Mouse (Mus musculus): ENCODE measurements around the gene Thra. TPM values are rescaled to one million over a fixed set of nuclear protein-coding genes. Genes with fewer than 3 reads are reported as not detected.
A peak's percentile ranks its signal among the peaks of the same experiment; 100 is the strongest.

The Thra gene
- total and polyA plus RNA-seq, 3 experiments, result 1.1 to 3.9 (median 3.8) TPM

- no peak overlapping the region for H3K4me3 ChIP-seq (replicated peaks in 1 of 3; ENCODE audit: low read depth in 2 of 3, low read length in 2 of 3, poor library complexity in 1 of 3)
- H3K27ac ChIP-seq (ENCODE audit: insufficient read depth, low read depth), result no peak overlapping the region
- H3K9ac ChIP-seq (ENCODE audit: insufficient read depth, low read depth), result no peak overlapping the region
- DNase-seq (ENCODE audit: extremely low read depth), result no peak
- dilution Hi-C loops (cut with MboI; ENCODE audit: extremely low pct_ligation_motif_present, extremely low pct_unique_long_range_greater_than_20kb, low sequenced_read_pairs) (no loop called here), in situ Hi-C loops (cut with MboI; ENCODE audit: low pct_ligation_motif_present, low pct_unique_long_range_greater_than_20kb, low sequenced_read_pairs) (no loop called here)
- H3K9me3 ChIP-seq (replicated peaks; ENCODE audit: low read length), result no peaks in the 10 kb centered on the region
- no peaks in the 10 kb centered on the region for H3K27me3 ChIP-seq (replicated peaks)
- H3K4me1 ChIP-seq (ENCODE audit: control insufficient read depth in 1 of 2, insufficient read depth in 2 of 2), result peaks cover 6 to 28% of the 10 kb centered on the region in 2 experiments
- H3K79me2 ChIP-seq (replicated peaks; ENCODE audit: control insufficient read depth, extremely low read depth, insufficient read depth, poor library complexity, severe bottlenecking), result no peaks in the 10 kb centered on the region
- H3K36me3 ChIP-seq (replicated peaks in 1 of 2; ENCODE audit: control insufficient read depth in 1 of 2, insufficient read depth in 1 of 2, low read length in 1 of 2), result peaks cover 0 to 1% of the 10 kb centered on the region in 2 experiments
- no peak overlapping the region for H3K4me2 ChIP-seq (ENCODE audit: insufficient read depth, low read depth, poor library complexity, severe bottlenecking)
- no peak for TF ChIP-seq JUN (IDR thresholded peaks at IDR 0.05; ENCODE audit: insufficient read depth, low read depth, low read length)
- TF ChIP-seq UBTF (IDR thresholded peaks at IDR 0.05; ENCODE audit: low read depth, low read length), result no peak
- peak; percentile 59 for TF ChIP-seq RAD21 (IDR thresholded peaks at IDR 0.05; ENCODE audit: low read depth, low read length)
- peak; percentile 86 for TF ChIP-seq SMC3 (IDR thresholded peaks at IDR 0.05; ENCODE audit: low read depth, low read length)
- peak; percentile 83; the same call in 1 of the 2 replicates for TF ChIP-seq MAZ (IDR thresholded peaks at IDR 0.05; ENCODE audit: low read depth, low read length)
- TF ChIP-seq ZNF384 (IDR thresholded peaks at IDR 0.05; ENCODE audit: low read depth, low read length), result no peak
- no peak for TF ChIP-seq USF2 (conservative IDR thresholded peaks at IDR 0.05; ENCODE audit: low read depth, low read length)
- no peak for TF ChIP-seq PAX5 (IDR thresholded peaks at IDR 0.05; ENCODE audit: low read length)
- TF ChIP-seq CTCF (conservative IDR thresholded peaks at IDR 0.05 in 1 of 2, IDR thresholded peaks at IDR 0.05 in 1 of 2; ENCODE audit: low read depth in 2 of 2, low read length in 2 of 2), result peak in 1 of 2 experiments; percentile 83; a peak in 2 of 4 replicates
Measured at GRCm38 (mm10) chr11:98762756-98763501, 22.5 kb downstream of the Thra start.

- no peak for DNase-seq (ENCODE audit: extremely low read depth)
- Histone ChIP-seq H3K9ac (ENCODE audit: insufficient read depth, low read depth) (no peak overlapping the region), H3K4me3 (replicated peaks in 1 of 3; ENCODE audit: low read depth in 2 of 3, low read length in 2 of 3, poor library complexity in 1 of 3) (no peak overlapping the region), H3K9me3 (replicated peaks; ENCODE audit: low read length) (no peaks in the 10 kb centered on the region), H3K36me3 (replicated peaks in 1 of 2; ENCODE audit: control insufficient read depth in 1 of 2, insufficient read depth in 1 of 2, low read length in 1 of 2) (peaks cover 0 to 4% of the 10 kb centered on the region in 2 experiments), H3K79me2 (replicated peaks; ENCODE audit: control insufficient read depth, extremely low read depth, insufficient read depth, poor library complexity, severe bottlenecking) (no peaks in the 10 kb centered on the region), H3K27ac (ENCODE audit: insufficient read depth, low read depth) (no peak overlapping the region), H3K27me3 (replicated peaks) (no peaks in the 10 kb centered on the region), H3K4me1 (ENCODE audit: control insufficient read depth in 1 of 2, insufficient read depth in 2 of 2) (peaks cover 6 to 31% of the 10 kb centered on the region in 2 experiments), H3K4me2 (ENCODE audit: insufficient read depth, low read depth, poor library complexity, severe bottlenecking) (no peak overlapping the region)
- dilution Hi-C loops (cut with MboI; ENCODE audit: extremely low pct_ligation_motif_present, extremely low pct_unique_long_range_greater_than_20kb, low sequenced_read_pairs), result no loop called here
- no peak for TF ChIP-seq IRF4 (IDR thresholded peaks at IDR 0.05; ENCODE audit: low read depth, low read length)
- TF ChIP-seq RAD21 (IDR thresholded peaks at IDR 0.05; ENCODE audit: low read depth, low read length), result no peak
- no peak for TF ChIP-seq MAX (IDR thresholded peaks at IDR 0.05; ENCODE audit: low read length)
- TF ChIP-seq RCOR1 (conservative IDR thresholded peaks at IDR 0.05; ENCODE audit: low read depth, low read length), result no peak
- TF ChIP-seq E2F4 (IDR thresholded peaks at IDR 0.05; ENCODE audit: insufficient replicate concordance, low read depth, low read length), result no peak
- TF ChIP-seq NELFE (IDR thresholded peaks at IDR 0.05; ENCODE audit: low read depth, low read length), result no peak
- TF ChIP-seq USF1 (IDR thresholded peaks at IDR 0.05; ENCODE audit: low read depth, low read length), result no peak
- TF ChIP-seq POLR2A (IDR thresholded peaks at IDR 0.05; ENCODE audit: low read depth, low read length), result no peak
- TF ChIP-seq MEF2A (IDR thresholded peaks at IDR 0.05; ENCODE audit: borderline replicate concordance, low read depth, low read length), result no peak
- no peak for TF ChIP-seq POLR2AphosphoS2 (IDR thresholded peaks at IDR 0.05; ENCODE audit: low read depth, low read length)
- no peak for TF ChIP-seq CTCF (conservative IDR thresholded peaks at IDR 0.05 in 1 of 2, IDR thresholded peaks at IDR 0.05 in 1 of 2; ENCODE audit: low read depth in 2 of 2, low read length in 2 of 2)
- in situ Hi-C loops (cut with MboI; ENCODE audit: low pct_ligation_motif_present, low pct_unique_long_range_greater_than_20kb, low sequenced_read_pairs), result no loop called here
Measured at GRCm38 (mm10) chr11:98763502-98763861, 23.0 kb downstream of the Thra start.
